Comparison of ENCODE assay signal across 22 mouse cellular contexts in genomic region chr10:77532020-77532413, GRCm38 (mm10). TPM values are rescaled to one million over a fixed set of nuclear protein-coding genes. Genes with fewer than 3 reads are reported as not detected.
DNase-seq lines count a peak whose midpoint lies in the region; ATAC-seq and TF ChIP-seq lines count a peak whose summit lies in the region.
"Had no signal": no experiment of that assay in that cellular context is flagged by ENCODE, and none has a peak within 500 bp of the region (broad histone marks: within the 10 kb centered on the region; RNA-seq: fewer than 3 reads in every experiment).

No protein-coding gene starts in this region.

- H3K27ac ChIP-seq in liver, embryonic 11.5 days (ENCODE audit: low read depth, low read length), result peak overlapping the region; percentile 78
- H3K27ac ChIP-seq in bone marrow, adult 2 months (ENCODE audit: control insufficient read depth, insufficient read depth, low read depth, low read length, poor library complexity), result peak overlapping the region; percentile 82
- peak overlapping the region; percentile 65 for H3K27ac ChIP-seq in liver, embryonic 13.5 days
- H3K27ac ChIP-seq in kidney, embryonic 14.5 days (ENCODE audit: low read depth, low read length), result no peak overlapping the region
- H3K27ac ChIP-seq: forebrain, embryonic 10.5 days; hindbrain, embryonic 15.5 days; kidney, postnatal 0 days; midbrain, embryonic 15.5 days had no signal

- TF ChIP-seq CTCF in bone marrow, adult 2 months (IDR thresholded peaks at IDR 0.05; ENCODE audit: control insufficient read depth, insufficient read depth, low read length), result no peak; the same call in 1 of the 2 replicates

- 50% methylated on average over 1 of the region's 1 CpGs for WGBS in liver, embryonic 11.5 days
- WGBS in bone marrow, adult 2 months, result 9% methylated on average over 1 of the region's 1 CpGs
- WGBS in liver, embryonic 13.5 days (ENCODE audit: insufficient replicate concordance), result 29% methylated on average over 1 of the region's 1 CpGs
- 78% methylated on average over 1 of the region's 1 CpGs for WGBS in kidney, embryonic 14.5 days

- no peaks in the 10 kb centered on the region for H3K9me3 ChIP-seq in liver, embryonic 11.5 days (ENCODE audit: control insufficient read depth, low read length)
- H3K9me3 ChIP-seq in liver, embryonic 13.5 days (replicated peaks), result no peaks in the 10 kb centered on the region
- H3K9me3 ChIP-seq in kidney, embryonic 14.5 days (ENCODE audit: control insufficient read depth, low read length), result no peaks in the 10 kb centered on the region
- H3K9me3 ChIP-seq: forebrain, embryonic 10.5 days; heart, embryonic 12.5 days; hindbrain, embryonic 15.5 days; midbrain, embryonic 15.5 days had no signal

- peaks cover 25% of the 10 kb centered on the region for H3K4me1 ChIP-seq in liver, embryonic 11.5 days (replicated peaks; ENCODE audit: control insufficient read depth, insufficient read depth, low read length)
- H3K4me1 ChIP-seq in bone marrow, adult 2 months (ENCODE audit: control insufficient read depth, insufficient read depth, low read length), result peaks cover 8% of the 10 kb centered on the region; the same call in 1 of the 2 replicates
- H3K4me1 ChIP-seq in liver, embryonic 13.5 days (replicated peaks), result peaks cover 41% of the 10 kb centered on the region
- no peaks in the 10 kb centered on the region for H3K4me1 ChIP-seq in kidney, embryonic 14.5 days (ENCODE audit: control insufficient read depth, insufficient read depth, low read length)
- H3K4me1 ChIP-seq: forebrain, embryonic 10.5 days; hindbrain, embryonic 15.5 days; midbrain, embryonic 15.5 days had no signal

- H3K9ac ChIP-seq in liver, embryonic 11.5 days (ENCODE audit: low read depth, low read length), result no peak overlapping the region
- no peak overlapping the region for H3K9ac ChIP-seq in liver, embryonic 13.5 days
- H3K9ac ChIP-seq in kidney, embryonic 14.5 days (ENCODE audit: low read depth, low read length), result no peak overlapping the region
- H3K9ac ChIP-seq: heart, embryonic 12.5 days; hindbrain, embryonic 15.5 days; lung, embryonic 14.5 days; midbrain, embryonic 15.5 days had no signal

- no peak for TF ChIP-seq POLR2A in bone marrow, adult 2 months (IDR thresholded peaks at IDR 0.05; ENCODE audit: borderline replicate concordance, control insufficient read depth, low read depth, low read length)

- peak; percentile 33; the same call in 1 of the 2 replicates for ATAC-seq in liver, embryonic 11.5 days (replicated peaks; ENCODE audit: low FRiP score)
- peak; percentile 51 for ATAC-seq in liver, embryonic 13.5 days (ENCODE audit: low read depth)
- 0 out of 2 replicates have a peak, but pooled peaks have one; percentile 11 for ATAC-seq in megakaryocyte-erythroid progenitor cell, adult 5-6 weeks (replicated peaks; ENCODE audit: low FRiP score, low TSS enrichment, poor library complexity, severe bottlenecking)
- no peak for ATAC-seq in kidney, embryonic 14.5 days (ENCODE audit: low FRiP score, low TSS enrichment)
- ATAC-seq: activated CD4-positive, CD25-positive, alpha-beta regulatory T cell, adult 4 months; CD4-positive, CD25-positive, alpha-beta regulatory T cell, adult 4 months; intestine, postnatal 0 days; midbrain, embryonic 15.5 days had no signal

- no peaks in the 10 kb centered on the region for H3K27me3 ChIP-seq in liver, embryonic 11.5 days (replicated peaks; ENCODE audit: control insufficient read depth, insufficient read depth, low read length)
- H3K27me3 ChIP-seq in liver, embryonic 13.5 days, result no peaks in the 10 kb centered on the region
- H3K27me3 ChIP-seq in kidney, embryonic 14.5 days (ENCODE audit: control insufficient read depth, insufficient read depth, low read length), result no peaks in the 10 kb centered on the region
- H3K27me3 ChIP-seq: heart, embryonic 12.5 days; hindbrain, embryonic 15.5 days; midbrain, embryonic 15.5 days had no signal

- H3K36me3 ChIP-seq in liver, embryonic 11.5 days (ENCODE audit: control insufficient read depth, insufficient read depth, low read length), result no peaks in the 10 kb centered on the region
- H3K36me3 ChIP-seq in liver, embryonic 13.5 days, result no peaks in the 10 kb centered on the region
- H3K36me3 ChIP-seq in kidney, embryonic 14.5 days (ENCODE audit: control insufficient read depth, insufficient read depth, low read length), result no peaks in the 10 kb centered on the region
- H3K36me3 ChIP-seq: forebrain, embryonic 10.5 days; heart, embryonic 12.5 days; hindbrain, embryonic 15.5 days; midbrain, embryonic 15.5 days had no signal

- H3K4me2 ChIP-seq in liver, embryonic 11.5 days, result peak overlapping the region; percentile 61
- H3K4me2 ChIP-seq in liver, embryonic 13.5 days, result peak overlapping the region; percentile 53; the same call in 1 of the 2 replicates
- H3K4me2 ChIP-seq in kidney, embryonic 14.5 days (replicated peaks; ENCODE audit: low read depth, low read length), result no peak overlapping the region
- H3K4me2 ChIP-seq: heart, embryonic 12.5 days; hindbrain, embryonic 15.5 days; lung, embryonic 14.5 days; midbrain, embryonic 15.5 days had no signal

- no peak for DNase-seq in liver, embryonic 11.5 days (ENCODE audit: low spot score)
- no peak for DNase-seq in liver
- no peak for DNase-seq in liver, embryonic 13.5 days
- no peak for DNase-seq in kidney, adult 8-10 months
- no peak for DNase-seq in adrenal gland, postnatal 36 days
- DNase-seq: adrenal gland, postnatal 10 days; cerebellum, adult 11-12 months; cerebellum, postnatal 14 days; lung, embryonic 14.5 days; retina, postnatal 1 day; right cerebral cortex, postnatal 4 days had no signal

- no peak overlapping the region for H3K4me3 ChIP-seq in liver, embryonic 11.5 days (ENCODE audit: low read depth, low read length)
- H3K4me3 ChIP-seq in bone marrow, adult 2 months (replicated peaks; ENCODE audit: control insufficient read depth, low read depth, low read length), result peak overlapping the region; percentile 82
- no peak overlapping the region for H3K4me3 ChIP-seq in liver, embryonic 13.5 days (replicated peaks)
- no peak overlapping the region for H3K4me3 ChIP-seq in kidney, embryonic 14.5 days (ENCODE audit: low read length)
- H3K4me3 ChIP-seq: forebrain, embryonic 10.5 days; heart, embryonic 12.5 days; hindbrain, embryonic 15.5 days; midbrain, embryonic 15.5 days had no signal

RNA-seq across cellular contexts. Expression of gene Itgb2, which starts 2.0 kb away (rescaled TPM):
- 18.6 and 19.1 TPM in 2 replicates for polyA plus RNA-seq in liver, embryonic 11.5 days (2014; fragmentation: Nextera tagmentation; extraction: Ambion mirVana)
- polyA plus RNA-seq in bone marrow, adult 2 months (2011; ENCODE audit: insufficient read depth, insufficient read length, low replicate concordance, missing spikeins), result 27.2 and 69.1 TPM in 2 replicates
- polyA plus RNA-seq in liver, embryonic 13.5 days (2015; fragmentation: Nextera tagmentation; extraction: Ambion mirVana), result 10.3 and 10.7 TPM in 2 replicates
- 10.4 and 26.2 TPM in 2 replicates for total RNA-seq in megakaryocyte-erythroid progenitor cell, adult 5-6 weeks (2014; fragmentation: Nextera tagmentation)
- total RNA-seq in megakaryocyte-erythroid progenitor cell, adult 5-6 weeks (2017), result 13.2 and 14.2 TPM in 2 replicates
- polyA plus RNA-seq in kidney, embryonic 14.5 days (2014; fragmentation: Nextera tagmentation; extraction: Ambion mirVana), result 1.1 and 1.3 TPM in 2 replicates
- total RNA-seq in adrenal gland, postnatal 36 days (2021), result 1 to 10 TPM; 4.2 to 9.1 TPM

RNA-seq across cellular contexts. Expression of gene Fam207a, which starts 16.4 kb away (rescaled TPM):
- 42.6 and 47.4 TPM in 2 replicates for polyA plus RNA-seq in liver, embryonic 11.5 days (2014; fragmentation: Nextera tagmentation; extraction: Ambion mirVana)
- polyA plus RNA-seq in bone marrow, adult 2 months (2011; ENCODE audit: insufficient read depth, insufficient read length, low replicate concordance, missing spikeins), result 12.3 and 29.2 TPM in 2 replicates
- polyA plus RNA-seq in liver, embryonic 13.5 days (2015; fragmentation: Nextera tagmentation; extraction: Ambion mirVana), result 23.3 and 26.2 TPM in 2 replicates
- 19.8 and 20.0 TPM in 2 replicates for total RNA-seq in megakaryocyte-erythroid progenitor cell, adult 5-6 weeks (2014; fragmentation: Nextera tagmentation)
- 28.5 and 30.5 TPM in 2 replicates for total RNA-seq in megakaryocyte-erythroid progenitor cell, adult 5-6 weeks (2017)
- 28.8 and 36.5 TPM in 2 replicates for polyA plus RNA-seq in kidney, embryonic 14.5 days (2014; fragmentation: Nextera tagmentation; extraction: Ambion mirVana)
- total RNA-seq in adrenal gland, postnatal 36 days (2021), result 10 to 100 TPM; 19.2 to 25.0 TPM

RNA-seq across cellular contexts. Expression of gene Pttg1ip, which starts 49.5 kb away (rescaled TPM):
- polyA plus RNA-seq in liver, embryonic 11.5 days (2014; fragmentation: Nextera tagmentation; extraction: Ambion mirVana), result 94.0 and 99.7 TPM in 2 replicates
- 38.1 and 67.0 TPM in 2 replicates for polyA plus RNA-seq in bone marrow, adult 2 months (2011; ENCODE audit: insufficient read depth, insufficient read length, low replicate concordance, missing spikeins)
- 64.1 and 73.2 TPM in 2 replicates for polyA plus RNA-seq in liver, embryonic 13.5 days (2015; fragmentation: Nextera tagmentation; extraction: Ambion mirVana)
- 31.7 and 48.4 TPM in 2 replicates for total RNA-seq in megakaryocyte-erythroid progenitor cell, adult 5-6 weeks (2014; fragmentation: Nextera tagmentation)
- 36.3 and 37.6 TPM in 2 replicates for total RNA-seq in megakaryocyte-erythroid progenitor cell, adult 5-6 weeks (2017)
- 104 and 144 TPM in 2 replicates for polyA plus RNA-seq in kidney, embryonic 14.5 days (2014; fragmentation: Nextera tagmentation; extraction: Ambion mirVana)
- total RNA-seq in adrenal gland, postnatal 36 days (2021), result 100 to 1,000 TPM; 197 to 219 TPM
